Mouse (Mus musculus): Measurements from ENCODE around the gene Fam117a. TPM values are rescaled to one million over a fixed set of nuclear protein-coding genes. Genes with fewer than 3 reads are reported as not detected.

Gene Fam117a
- polyA plus RNA-seq, 1 experiment from 2014 or later: 5.7 TPM

GRCm38 (mm10) chr11:95396548-95396947 lies 59.7 kb downstream of the Fam117a start:
- TF ChIP-seq CTCF (IDR thresholded peaks at IDR 0.05; ENCODE audit: low read depth) (no peak), EP300 (optimal IDR thresholded peaks at IDR 0.05) (no peak)
- Histone ChIP-seq H3K4me2 (replicated peaks; ENCODE audit: low read depth) (no peak overlapping the region), H3K36me3 (ENCODE audit: control insufficient read depth, insufficient read depth, low read length) (no peaks in the 10 kb centered on the region; the same call in 1 of the 2 replicates), H3K4me1 (replicated peaks; ENCODE audit: control insufficient read depth, insufficient read depth) (no peaks in the 10 kb centered on the region), H3K9ac (ENCODE audit: low read length) (peak overlapping the region; percentile 1; the same call in 1 of the 2 replicates), H3K4me3 (ENCODE audit: low read depth, low read length) (no peak overlapping the region), H3K27me3 (ENCODE audit: control insufficient read depth, insufficient read depth, low read length) (no peaks in the 10 kb centered on the region), H3K9me3 (ENCODE audit: control insufficient read depth, low read length) (no peaks in the 10 kb centered on the region), H3K27ac (replicated peaks) (no peak overlapping the region)
- DNase-seq (ENCODE audit: low spot score) (no peak), ATAC-seq (ENCODE audit: low FRiP score, low TSS enrichment) (no peak)
- WGBS: 68% methylated on average over 1 of the region's 1 CpGs

GRCm38 (mm10) chr11:95397843-95398835 lies 61.3 kb downstream of the Fam117a start:
- TF ChIP-seq EP300 (optimal IDR thresholded peaks at IDR 0.05) (no peak), CTCF (IDR thresholded peaks at IDR 0.05; ENCODE audit: low read depth) (peak; percentile 93)
- ATAC-seq (ENCODE audit: low FRiP score, low TSS enrichment) (no peak), DNase-seq (ENCODE audit: low spot score) (peak; percentile 72)
- Histone ChIP-seq H3K9ac (ENCODE audit: low read length) (no peak overlapping the region), H3K4me1 (replicated peaks; ENCODE audit: control insufficient read depth, insufficient read depth) (no peaks in the 10 kb centered on the region), H3K27ac (replicated peaks) (no peak overlapping the region), H3K4me2 (replicated peaks; ENCODE audit: low read depth) (no peak overlapping the region), H3K9me3 (ENCODE audit: control insufficient read depth, low read length) (no peaks in the 10 kb centered on the region), H3K36me3 (ENCODE audit: control insufficient read depth, insufficient read depth, low read length) (no peaks in the 10 kb centered on the region), H3K4me3 (ENCODE audit: low read depth, low read length) (no peak overlapping the region), H3K27me3 (ENCODE audit: control insufficient read depth, insufficient read depth, low read length) (no peaks in the 10 kb centered on the region)
- WGBS: 45% methylated on average over 14 of the region's 14 CpGs

DNA sequence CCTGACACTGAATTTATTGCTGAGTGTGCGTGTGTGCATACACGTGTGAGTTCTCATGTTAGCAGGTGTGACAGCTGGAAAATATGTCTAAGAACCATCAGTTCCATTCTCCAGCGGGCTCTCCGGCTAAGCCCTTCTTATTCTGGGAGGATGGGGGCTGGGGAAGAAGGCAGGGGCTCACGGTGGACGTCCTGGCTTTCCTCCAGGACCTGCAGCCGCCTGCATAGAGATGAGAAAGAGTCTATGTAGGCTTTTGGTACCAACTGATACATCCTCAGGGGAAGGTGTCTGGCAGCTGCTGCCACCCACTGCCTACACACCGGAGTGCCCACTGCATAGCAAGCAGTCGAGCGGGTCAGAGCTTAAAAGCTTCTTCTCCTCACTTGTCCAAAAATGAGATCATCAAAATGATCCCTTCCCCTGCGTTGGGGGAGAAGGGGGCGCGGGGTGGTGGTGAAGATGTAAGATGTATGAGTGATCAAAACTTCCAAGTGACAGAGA lies 62.8 kb downstream of the Fam117a start:
- no peak for TF ChIP-seq CTCF (IDR thresholded peaks at IDR 0.05; ENCODE audit: low read depth)
- TF ChIP-seq EP300 (optimal IDR thresholded peaks at IDR 0.05): no peak
- WGBS: 64% methylated on average over 13 of the region's 13 CpGs

GRCm38 (mm10) chr11:95401568-95401967 lies 64.8 kb downstream of the Fam117a start:
- WGBS: 89% methylated on average over 5 of the region's 5 CpGs
- no peaks in the 10 kb centered on the region for H3K9me3 ChIP-seq (ENCODE audit: control insufficient read depth, low read length)
- no peak for ATAC-seq (ENCODE audit: low FRiP score, low TSS enrichment)

More for the DNA sequence above, 62.8 kb downstream of the Fam117a start:
- ATAC-seq (ENCODE audit: low FRiP score, low TSS enrichment) (no peak), DNase-seq (ENCODE audit: low spot score) (no peak)
- no peak overlapping the region for H3K4me2 ChIP-seq (replicated peaks; ENCODE audit: low read depth)
- H3K27me3 ChIP-seq (ENCODE audit: control insufficient read depth, insufficient read depth, low read length): no peaks in the 10 kb centered on the region
- no peak overlapping the region for H3K9ac ChIP-seq (ENCODE audit: low read length)
- H3K27ac ChIP-seq (replicated peaks): no peak overlapping the region
- no peaks in the 10 kb centered on the region for H3K36me3 ChIP-seq (ENCODE audit: control insufficient read depth, insufficient read depth, low read length)
- H3K4me1 ChIP-seq (replicated peaks; ENCODE audit: control insufficient read depth, insufficient read depth): no peaks in the 10 kb centered on the region
- H3K9me3 ChIP-seq (ENCODE audit: control insufficient read depth, low read length): no peaks in the 10 kb centered on the region
- H3K4me3 ChIP-seq (ENCODE audit: low read depth, low read length): no peak overlapping the region

GRCm38 (mm10) chr11:95402196-95402595 lies 65.4 kb downstream of the Fam117a start:
- ATAC-seq (ENCODE audit: low FRiP score, low TSS enrichment): no peak
- no peak overlapping the region for H3K4me2 ChIP-seq (replicated peaks; ENCODE audit: low read depth)
- WGBS: 41% methylated on average over 5 of the region's 5 CpGs
- H3K4me1 ChIP-seq (replicated peaks; ENCODE audit: control insufficient read depth, insufficient read depth): no peaks in the 10 kb centered on the region
- no peaks in the 10 kb centered on the region for H3K36me3 ChIP-seq (ENCODE audit: control insufficient read depth, insufficient read depth, low read length)
- H3K27ac ChIP-seq (replicated peaks): no peak overlapping the region; the same call in 1 of the 2 replicates
- no peaks in the 10 kb centered on the region for H3K9me3 ChIP-seq (ENCODE audit: control insufficient read depth, low read length)
- DNase-seq (ENCODE audit: low spot score): no peak
- TF ChIP-seq EP300 (optimal IDR thresholded peaks at IDR 0.05): no peak
- TF ChIP-seq CTCF (IDR thresholded peaks at IDR 0.05; ENCODE audit: low read depth): no peak
- no peaks in the 10 kb centered on the region for H3K27me3 ChIP-seq (ENCODE audit: control insufficient read depth, insufficient read depth, low read length)
- no peak overlapping the region for H3K9ac ChIP-seq (ENCODE audit: low read length)
- no peak overlapping the region for H3K4me3 ChIP-seq (ENCODE audit: low read depth, low read length)

More at GRCm38 (mm10) chr11:95401568-95401967, 64.8 kb downstream of the Fam117a start:
- H3K27me3 ChIP-seq (ENCODE audit: control insufficient read depth, insufficient read depth, low read length): no peaks in the 10 kb centered on the region
- no peak overlapping the region for H3K4me2 ChIP-seq (replicated peaks; ENCODE audit: low read depth)
- no peak overlapping the region for H3K9ac ChIP-seq (ENCODE audit: low read length)
- H3K27ac ChIP-seq (replicated peaks): no peak overlapping the region
- TF ChIP-seq EP300 (optimal IDR thresholded peaks at IDR 0.05): no peak
- TF ChIP-seq CTCF (IDR thresholded peaks at IDR 0.05; ENCODE audit: low read depth): no peak
- no peak for DNase-seq (ENCODE audit: low spot score)
- no peaks in the 10 kb centered on the region for H3K36me3 ChIP-seq (ENCODE audit: control insufficient read depth, insufficient read depth, low read length)
- no peak overlapping the region for H3K4me3 ChIP-seq (ENCODE audit: low read depth, low read length)
- no peaks in the 10 kb centered on the region for H3K4me1 ChIP-seq (replicated peaks; ENCODE audit: control insufficient read depth, insufficient read depth)
